Mouse (Mus musculus): ENCODE measurements at regions not wholly inside any gene's neighbourhood (a gene's known extent, or its start where the extent isn't known, plus 50 kb on each side); places are given as distances from the start of the nearest gene placed in this dataset.

DNA sequence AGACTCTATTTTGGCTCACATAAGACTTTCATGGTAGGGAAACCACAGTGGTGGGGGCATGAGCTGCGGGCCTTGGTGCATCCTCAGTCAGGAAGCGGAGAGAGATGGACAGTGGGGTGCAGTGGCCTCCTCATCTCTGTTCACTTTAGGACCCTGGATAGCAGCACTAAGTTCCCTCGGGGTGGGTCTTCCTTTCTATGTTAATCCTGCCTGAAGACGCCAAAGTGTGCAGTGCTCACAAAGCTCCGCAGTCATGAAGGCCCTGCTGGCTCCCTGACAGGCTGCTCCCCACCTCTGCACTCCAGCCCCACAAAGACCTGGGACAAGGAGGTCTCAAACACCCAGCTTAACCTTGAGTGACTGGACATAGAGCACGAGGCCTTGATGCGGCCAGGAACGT, 56.8 kb downstream of the Sox1 start:
- TF ChIP-seq CTCF (IDR thresholded peaks at IDR 0.05), result no peak
- TF ChIP-seq POLR2A (IDR thresholded peaks at IDR 0.05; ENCODE audit: insufficient read depth, low read depth, low read length), result no peak

Data from heart, adult 2 months (tissue).